Mouse (Mus musculus) liver, embryonic 11.5 days (tissue): ENCODE measurements at regions not wholly inside any gene's neighbourhood (a gene's known extent, or its start where the extent isn't known, plus 50 kb on each side); places are given as distances from the start of the nearest gene placed in this dataset.
A peak's percentile ranks its signal among the peaks of the same experiment; 100 is the strongest.

Experiments used
- ATAC-seq: fragments of 200-750 bp; cut with Nextera tagmentation; replicated peaks from 2 replicates; pipeline ENCODE4 v1.8.0; 2017; ENCODE audit warnings: moderate number of reproducible peaks, mild to moderate bottlenecking, moderate TSS enrichment, moderate library complexity; ENCODE audit not compliant: low FRiP score
- DNase-seq: peaks from one replicate; pipeline ENCODE4 v3.0.0-alpha.2; 2017; ENCODE audit warnings: low spot score
- H3K27ac ChIP-seq: fragments of 300-500 bp; sonication (generic); 2 replicates; pipeline ENCODE4 v1.5.1; 2014; ENCODE audit warnings: mild to moderate bottlenecking, low read depth, low read length, control low read depth
- H3K27me3 ChIP-seq: fragments of 300-500 bp; sonication (generic); replicated peaks from 2 replicates; pipeline ENCODE4 v1.6.1; 2014; ENCODE audit warnings: low read length, mixed read lengths; ENCODE audit not compliant: control insufficient read depth, insufficient read depth
- H3K36me3 ChIP-seq: fragments of 300-500 bp; sonication (generic); 2 replicates; pipeline ENCODE4 v1.6.1; 2014; ENCODE audit warnings: mild to moderate bottlenecking, low read length, moderate library complexity, mixed read lengths; ENCODE audit not compliant: control insufficient read depth, insufficient read depth
- H3K4me1 ChIP-seq: fragments of 300-500 bp; sonication (generic); replicated peaks from 2 replicates; pipeline ENCODE4 v1.6.1; 2014; ENCODE audit warnings: low read length, mixed read lengths; ENCODE audit not compliant: control insufficient read depth, insufficient read depth
- H3K4me2 ChIP-seq: fragments of 300-500 bp; sonication (generic); 2 replicates; pipeline ENCODE4 v1.6.1; 2014; ENCODE audit warnings: mild to moderate bottlenecking, control low read depth, moderate library complexity
- H3K4me3 ChIP-seq: fragments of 300-500 bp; sonication (generic); 2 replicates; pipeline ENCODE4 v1.5.1; 2014; ENCODE audit warnings: low read depth, low read length, control low read depth
- H3K9ac ChIP-seq: fragments of 300-500 bp; sonication (generic); 2 replicates; pipeline ENCODE4 v1.6.1; 2014; ENCODE audit warnings: low read depth, low read length, control low read depth
- H3K9me3 ChIP-seq: fragments of 300-500 bp; sonication (generic); 2 replicates; pipeline ENCODE4 v1.6.1; 2016; ENCODE audit warnings: low read length, inconsistent platforms, mixed read lengths; ENCODE audit not compliant: control insufficient read depth
- WGBS: fragments of 180-500 bp; shearing (Covaris S2); extraction: QIAGEN DNeasy Blood & Tissue Kit; methylation state at CpG from one replicate; pipeline ENCODE4 v1.1.7; 2014; 5-methylcytosine and 5-hydroxymethylcytosine counted together

GRCm38 (mm10) chr12:105948322-105948721 is 61.7 kb upstream of the Vrk1 start:
- Histone ChIP-seq H3K9me3 (no peaks in the 10 kb centered on the region), H3K4me1 (no peaks in the 10 kb centered on the region), H3K27me3 (no peaks in the 10 kb centered on the region), H3K27ac (no peak overlapping the region), H3K4me2 (no peak overlapping the region), H3K4me3 (no peak overlapping the region), H3K36me3 (no peaks in the 10 kb centered on the region), H3K9ac (no peak overlapping the region)
- DNase-seq (no peak), ATAC-seq (no peak)
- 67% methylated on average over 2 of the region's 2 CpGs for WGBS

- Histone ChIP-seq H3K9ac (no peak overlapping the region), H3K9me3 (no peaks in the 10 kb centered on the region), H3K4me2 (peak overlapping the region; percentile 26; the same call in 1 of the 2 replicates), H3K27me3 (peaks cover 11% of the 10 kb centered on the region), H3K36me3 (no peaks in the 10 kb centered on the region), H3K4me1 (peaks cover 10% of the 10 kb centered on the region), H3K4me3 (no peak overlapping the region), H3K27ac (no peak overlapping the region)
- 72% methylated on average over 1 of the region's 1 CpGs for WGBS
- DNase-seq (no peak), ATAC-seq (peak; percentile 76)
Observed at GRCm38 (mm10) chr12:105955764-105956290, 54.2 kb upstream of the Vrk1 start.

- ATAC-seq = no peak
- Histone ChIP-seq H3K4me1 (peaks cover 16% of the 10 kb centered on the region), H3K27me3 (peaks cover 29% of the 10 kb centered on the region), H3K4me2 (no peak overlapping the region), H3K9ac (no peak overlapping the region), H3K4me3 (no peak overlapping the region), H3K27ac (no peak overlapping the region), H3K36me3 (no peaks in the 10 kb centered on the region), H3K9me3 (no peaks in the 10 kb centered on the region)
- DNase-seq = no peak
- 63% methylated on average over 7 of the region's 7 CpGs for WGBS
Observed at GRCm38 (mm10) chr12:105959756-105960155, 50.3 kb upstream of the Vrk1 start.
